Mouse (Mus musculus): Measurements from ENCODE around the gene Ppp1r3g.
A peak's percentile ranks its signal among the peaks of the same experiment; 100 is the strongest.
"Not testable (repeated sequence)": the region's sequence is repeated elsewhere in the genome, so short reads cannot be mapped to it uniquely, and the experiment has no call there.

Ppp1r3g gene

DNA sequence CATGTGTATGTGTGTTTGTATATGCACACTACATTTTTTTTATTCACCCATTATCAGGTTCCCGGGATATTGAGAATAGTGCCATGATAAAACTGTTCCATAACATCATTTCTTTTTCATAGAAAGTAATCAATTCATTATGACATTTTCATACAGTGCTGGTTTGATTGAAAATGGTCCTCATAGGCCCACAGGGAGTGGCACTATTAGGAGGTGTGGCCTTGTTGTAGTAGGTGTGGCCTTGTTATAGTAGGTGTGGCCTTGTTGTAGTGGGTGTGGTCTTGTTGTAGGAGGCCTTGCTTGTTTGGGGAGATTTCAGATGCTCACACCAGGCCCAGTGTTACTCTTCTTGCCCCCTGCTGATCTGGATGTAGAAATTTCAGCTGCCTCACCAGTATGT, at the start of gene Ppp1r3g:
Ppp1r3g (plus strand) TSS at position 301 of the 400 bp plus-strand sequence.
- no peak for DNase-seq (ENCODE audit: inconsistent age in 2 of 2, low spot score in 1 of 2)

DNA sequence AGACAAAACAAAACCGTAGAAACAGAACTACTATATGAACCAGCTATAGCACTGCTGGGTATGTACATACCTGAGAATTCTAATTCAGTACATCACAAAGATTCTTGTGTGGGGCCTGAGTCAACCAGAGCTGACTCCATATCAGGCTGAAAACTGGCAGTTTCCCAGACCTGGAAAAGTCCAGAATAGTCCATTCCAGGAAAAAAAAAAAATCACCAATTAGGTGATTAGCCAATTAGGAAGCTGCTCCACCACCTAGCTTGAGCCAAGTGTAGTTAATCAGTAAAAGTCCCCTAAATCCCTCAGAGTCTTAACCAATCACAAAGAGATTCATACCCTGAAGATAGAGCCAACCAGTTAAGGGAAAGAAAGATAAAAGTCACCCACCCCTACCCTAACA, 47.2 kb upstream of the Ppp1r3g start:
- no peak for DNase-seq (ENCODE audit: inconsistent age in 2 of 2, low spot score in 1 of 2)

DNA sequence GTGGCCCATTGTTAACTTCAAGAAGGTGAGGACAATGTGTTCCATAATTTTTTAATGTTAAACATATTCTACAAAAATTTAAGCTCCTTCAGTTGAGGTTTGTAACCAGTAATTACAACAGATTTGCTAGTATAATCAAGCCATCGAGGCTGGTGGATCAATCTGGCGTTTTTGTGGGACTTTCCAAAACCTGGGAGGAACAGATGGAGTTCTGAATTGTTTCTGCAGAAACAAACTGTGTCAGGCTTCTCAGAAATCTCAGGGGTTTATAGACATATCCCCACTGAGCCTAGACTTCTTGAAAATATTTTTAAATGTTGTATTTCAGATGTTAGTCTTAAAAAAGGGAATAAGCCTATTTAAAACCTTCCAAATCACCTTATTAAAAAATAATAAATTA, 20.6 kb upstream of the Ppp1r3g start:
- DNase-seq (ENCODE audit: inconsistent age in 2 of 2, low spot score in 1 of 2) = no peak

DNA sequence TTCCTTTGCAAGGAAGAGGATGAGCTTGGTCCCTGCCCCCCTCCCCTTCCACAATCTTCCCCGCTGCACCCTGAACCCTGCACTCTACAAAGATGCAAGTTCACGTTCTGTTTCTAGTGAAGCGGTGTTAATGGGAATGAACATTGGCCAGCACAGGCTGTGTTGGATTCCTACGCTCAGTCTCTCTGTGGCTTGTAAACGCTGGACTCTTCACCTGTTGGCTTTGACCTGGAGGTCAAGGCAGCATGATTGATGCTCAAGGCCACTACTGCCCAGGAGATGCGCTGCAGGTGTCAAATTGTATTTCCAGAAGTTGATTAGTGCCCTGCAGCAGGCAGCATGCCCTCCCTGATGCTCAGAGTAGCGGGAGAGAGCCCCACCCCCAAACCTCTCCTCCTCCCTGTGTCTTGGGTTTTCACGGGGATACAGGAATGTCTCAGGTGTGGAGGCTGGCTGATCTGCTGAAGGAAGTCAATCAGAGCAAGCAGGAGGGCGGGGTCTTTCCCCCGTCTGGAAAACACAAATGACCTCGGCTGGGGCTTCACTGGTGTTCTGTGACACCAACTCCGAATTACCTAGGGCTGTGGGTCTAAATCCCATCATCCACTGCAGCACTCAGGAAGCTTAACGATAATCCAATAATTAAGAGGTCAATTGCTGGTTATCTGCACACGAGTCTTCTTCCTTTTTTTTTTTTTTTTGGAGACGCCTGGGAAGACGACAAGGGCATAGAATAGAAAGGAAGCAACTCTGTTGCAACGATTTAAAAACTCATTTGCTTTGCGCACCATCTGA, 18.6 kb upstream of the Ppp1r3g start:
- DNase-seq (ENCODE audit: inconsistent age in 2 of 2, low spot score in 1 of 2) = no peak

DNA sequence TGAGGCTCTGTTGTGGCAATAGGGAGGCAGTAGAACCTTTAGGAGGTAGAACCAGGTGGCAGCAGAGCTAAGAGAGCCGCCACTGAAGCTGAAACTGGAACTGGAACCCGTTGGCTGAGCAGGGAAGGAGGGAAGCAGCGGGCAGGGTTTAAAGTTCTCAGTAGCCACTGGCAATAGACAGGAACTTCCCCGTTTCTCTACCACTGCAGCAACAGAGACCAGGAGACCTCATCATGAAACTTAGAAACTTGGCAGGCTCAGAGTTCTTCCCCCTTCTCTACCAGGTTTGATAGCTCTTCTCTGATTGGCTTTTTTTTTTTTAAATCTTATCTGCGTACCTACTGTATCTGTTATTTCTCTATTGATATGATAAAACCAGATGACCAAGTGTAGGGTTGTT, 17.7 kb upstream of the Ppp1r3g start:
- no peak for DNase-seq (ENCODE audit: inconsistent age in 2 of 2, low spot score in 1 of 2)

DNA sequence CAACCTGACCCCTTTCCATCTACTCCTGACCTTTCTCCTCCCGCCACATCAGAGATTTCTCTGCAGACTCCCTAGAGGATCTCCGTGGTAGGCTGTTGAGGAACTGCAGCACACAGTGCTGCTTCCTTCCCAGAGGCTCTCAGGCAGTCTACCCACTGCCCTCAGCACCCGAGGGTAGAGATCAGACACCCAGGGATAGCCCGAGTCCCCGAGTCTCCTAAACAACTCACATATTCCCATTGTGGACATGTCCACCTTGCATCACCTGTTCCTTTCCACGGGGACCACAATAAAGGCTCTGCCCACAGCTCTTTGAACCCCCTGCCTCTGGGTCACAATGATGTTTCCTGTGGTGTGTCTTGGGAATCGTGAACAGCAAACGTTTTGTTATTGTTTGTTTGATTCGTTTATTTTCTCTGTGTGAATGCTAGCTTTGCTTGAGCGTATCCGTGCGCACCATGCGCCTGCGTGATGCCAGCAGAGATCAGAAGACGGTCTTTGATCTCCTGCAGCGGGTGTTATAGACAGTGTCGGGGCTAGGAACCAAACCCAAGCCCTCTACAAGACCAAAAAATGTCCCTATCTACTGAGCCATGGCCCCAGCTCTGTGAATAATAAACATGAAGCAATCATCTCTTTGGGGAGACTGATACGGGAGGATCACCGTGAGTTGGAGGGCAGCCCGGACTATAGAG, 11.8 kb upstream of the Ppp1r3g start:
- no peak for DNase-seq (ENCODE audit: inconsistent age in 2 of 2, low spot score in 1 of 2)

DNA sequence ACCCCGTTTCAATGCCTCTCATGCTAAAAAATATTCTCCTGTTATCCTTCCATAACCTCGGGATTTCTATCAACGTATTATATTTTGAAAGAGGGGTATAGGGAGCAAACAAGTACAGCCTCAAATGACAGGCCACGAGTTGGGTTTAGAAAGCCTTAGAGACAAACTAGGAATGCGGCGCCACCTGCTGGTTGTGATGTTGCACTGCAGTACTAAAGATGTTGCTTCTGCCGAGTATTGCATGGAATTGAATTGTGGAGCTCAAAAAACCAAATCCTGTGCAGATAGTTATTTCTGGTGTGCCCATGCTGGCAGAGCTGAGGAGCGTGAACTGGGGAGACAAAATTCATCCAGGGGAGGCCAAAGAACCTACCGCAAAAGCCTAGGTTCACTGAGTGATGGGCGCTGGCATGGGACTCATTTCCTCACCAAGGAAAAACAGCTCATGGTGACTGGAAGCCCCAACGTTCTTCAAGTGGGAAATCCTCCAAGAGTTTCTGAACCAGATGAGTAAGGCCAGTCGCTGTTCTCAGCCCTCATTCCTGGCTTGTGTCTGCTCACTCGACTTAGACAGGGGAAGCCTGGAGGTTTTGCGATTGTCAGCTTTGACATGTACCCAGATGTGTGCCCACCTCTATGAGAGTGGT, 11.2 kb upstream of the Ppp1r3g start:
- DNase-seq (ENCODE audit: inconsistent age in 2 of 2, low spot score in 1 of 2) = peak; percentile 66 to 89

DNA sequence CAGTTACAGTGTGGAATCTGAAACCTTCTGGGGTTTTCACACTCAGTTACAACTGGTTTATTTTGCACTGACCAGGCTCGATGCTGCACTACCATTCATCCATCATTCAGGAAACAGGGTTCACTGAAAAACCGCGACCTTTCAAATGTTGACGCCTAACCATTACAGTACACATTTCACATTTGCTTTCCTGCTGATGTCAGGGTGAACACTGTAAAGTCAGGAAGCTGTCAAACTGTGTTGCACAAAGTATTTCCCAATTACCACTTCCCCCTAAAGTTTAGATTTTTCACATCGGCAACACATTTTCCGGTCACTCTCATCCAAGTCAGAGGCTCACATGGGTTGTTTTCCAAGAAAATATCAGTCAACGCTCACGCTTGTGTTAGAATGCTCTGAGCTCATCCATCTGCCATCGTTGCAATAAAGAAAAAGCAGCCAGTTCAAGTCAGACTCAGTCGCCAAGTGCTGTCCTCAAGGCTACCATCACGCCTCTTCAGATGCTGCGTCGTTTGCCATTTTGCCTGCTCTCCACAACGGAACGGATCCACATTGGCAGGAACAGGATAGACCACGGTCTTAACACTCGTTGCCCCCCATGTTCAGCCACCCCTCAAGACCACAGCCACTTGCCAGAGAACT, 8.7 kb upstream of the Ppp1r3g start:
- DNase-seq (ENCODE audit: inconsistent age in 2 of 2, low spot score in 1 of 2) = no peak

DNA sequence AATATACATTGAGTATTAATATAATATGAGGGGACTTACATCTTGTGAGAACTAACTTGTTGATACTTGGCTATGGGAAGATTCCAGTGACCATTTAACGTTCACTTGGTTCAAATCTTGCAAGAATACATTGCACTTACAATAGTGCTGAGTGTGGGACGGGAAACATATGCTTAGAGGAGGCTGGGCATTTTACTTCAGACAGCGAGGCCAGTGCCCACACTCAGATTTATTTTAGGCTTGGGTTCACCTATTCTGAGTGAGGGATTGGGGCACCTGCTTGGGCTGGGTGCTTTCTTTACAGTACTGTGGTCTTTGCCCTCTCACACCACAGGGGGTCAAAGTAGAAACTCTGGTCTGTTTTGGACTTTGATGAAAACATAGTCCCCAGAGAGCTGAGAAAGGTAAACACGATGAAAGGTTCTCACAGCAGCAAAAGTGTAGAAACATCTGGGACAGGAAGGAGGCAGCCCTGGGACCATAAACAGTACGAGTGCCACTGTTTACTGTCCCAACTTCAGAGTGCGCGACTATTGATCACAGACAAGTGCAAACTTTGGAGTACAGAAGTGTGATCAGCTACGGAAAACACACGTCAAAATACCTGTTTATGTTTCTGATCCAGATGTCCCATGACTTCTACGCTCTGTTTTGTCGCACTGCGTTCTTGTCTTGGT, 890 bp downstream of the Ppp1r3g start:
- DNase-seq (ENCODE audit: inconsistent age in 2 of 2, low spot score in 1 of 2) = no peak

DNA sequence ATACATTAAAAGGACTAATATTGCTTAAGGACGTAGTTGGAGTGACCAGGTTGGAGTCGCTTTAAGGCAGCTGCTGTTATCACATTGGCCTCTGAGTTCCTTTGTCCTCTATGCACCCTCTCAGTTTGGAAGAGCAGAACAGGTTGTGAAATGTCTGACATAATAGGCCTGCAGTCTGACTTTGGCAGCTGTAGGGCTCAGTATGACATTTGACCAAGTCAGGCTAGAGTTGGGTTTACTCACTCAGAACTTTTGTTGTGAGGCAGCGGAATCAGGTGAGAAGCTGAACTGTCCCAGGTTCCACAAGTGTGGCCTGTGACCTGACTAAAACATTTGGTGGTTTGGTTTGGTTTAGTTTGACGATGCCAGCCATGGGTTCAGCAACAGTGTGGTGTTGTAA, 4.9 kb downstream of the Ppp1r3g start:
- peak in 1 of 2 experiments; percentile 69 for DNase-seq (ENCODE audit: inconsistent age in 2 of 2, low spot score in 1 of 2)

DNA sequence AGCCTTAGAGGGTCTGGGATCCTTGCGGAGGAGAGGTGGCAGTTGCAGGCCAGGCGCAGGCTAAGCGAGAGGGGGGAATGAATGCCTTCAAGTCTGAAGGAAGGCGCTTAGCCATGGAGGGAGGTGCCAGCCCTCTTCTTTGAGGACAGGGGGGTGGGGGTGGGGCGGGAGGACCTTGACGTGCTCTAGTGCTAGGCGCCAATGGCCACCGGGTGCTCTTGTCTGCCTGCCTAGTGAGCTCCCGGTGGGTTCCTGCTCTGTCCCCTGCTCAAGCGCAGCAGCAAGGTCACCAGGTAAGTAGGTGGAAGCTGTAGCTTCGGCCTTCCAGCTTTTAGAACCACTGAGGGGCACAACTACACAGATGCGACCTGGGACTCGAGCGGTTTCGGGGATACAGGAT, 9.1 kb downstream of the Ppp1r3g start:
- no peak for DNase-seq (ENCODE audit: inconsistent age in 2 of 2, low spot score in 1 of 2)

DNA sequence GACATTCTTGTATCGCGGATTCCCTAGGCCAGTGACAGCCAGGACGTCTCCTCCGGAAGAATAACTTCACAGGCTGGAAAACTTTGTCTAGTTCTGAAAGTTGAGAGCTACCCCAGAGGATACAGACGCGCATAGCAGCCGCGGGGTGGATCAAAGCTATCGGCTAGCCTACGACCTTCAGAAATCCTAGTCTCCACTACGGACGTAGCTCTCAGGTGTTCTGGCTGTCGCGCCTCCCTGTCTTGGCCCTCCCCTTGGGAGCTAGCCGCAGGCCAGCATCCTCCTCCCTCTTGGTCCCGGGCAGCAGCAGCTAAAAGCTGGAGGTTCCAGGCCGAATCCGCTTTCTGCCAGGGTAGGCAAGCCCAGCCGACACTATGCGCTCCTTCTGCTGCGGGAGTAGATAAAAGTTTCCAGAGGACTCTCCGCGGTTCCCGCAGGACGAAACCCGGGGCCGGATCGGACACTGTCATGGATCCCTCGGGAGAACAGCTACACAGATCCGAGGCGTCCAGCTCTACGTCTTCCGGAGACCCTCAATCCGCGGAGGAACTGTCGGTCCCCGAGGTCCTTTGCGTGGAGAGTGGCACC, 9.6 kb downstream of the Ppp1r3g start:
- DNase-seq (ENCODE audit: inconsistent age in 2 of 2, low spot score in 1 of 2) = peak; percentile 45 to 78

DNA sequence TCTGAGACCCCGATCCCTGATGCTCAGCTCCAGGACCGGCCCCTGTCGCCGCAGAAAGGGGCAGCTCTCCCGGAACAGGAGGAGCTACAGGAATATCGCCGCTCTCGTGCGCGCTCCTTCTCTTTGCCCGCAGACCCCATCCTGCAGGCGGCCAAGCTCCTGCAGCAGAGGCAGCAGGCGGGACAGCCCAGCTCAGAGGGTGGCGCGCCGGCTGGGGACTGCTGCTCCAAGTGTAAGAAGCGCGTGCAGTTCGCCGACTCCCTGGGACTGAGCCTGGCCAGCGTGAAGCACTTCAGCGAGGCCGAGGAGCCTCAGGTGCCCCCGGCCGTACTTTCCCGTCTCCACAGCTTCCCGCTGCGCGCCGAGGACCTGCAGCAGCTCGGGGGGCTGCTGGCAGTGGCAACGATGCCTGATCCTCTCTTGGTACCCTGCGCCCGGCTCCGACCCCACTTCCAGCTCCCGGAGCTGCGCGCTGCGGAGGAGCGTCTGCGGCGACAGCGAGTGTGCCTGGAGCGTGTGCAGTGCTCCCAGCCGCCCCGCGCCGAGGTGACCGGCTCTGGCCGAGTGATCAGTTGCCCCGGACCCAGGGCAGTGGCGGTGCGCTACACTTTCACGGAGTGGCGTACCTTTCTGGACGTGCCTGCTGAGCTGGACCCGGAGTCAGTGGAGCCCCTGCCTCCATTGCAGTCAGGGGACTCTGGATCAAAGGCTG, 10.2 kb downstream of the Ppp1r3g start:
- no peak for DNase-seq (ENCODE audit: inconsistent age in 2 of 2, low spot score in 1 of 2)

DNA sequence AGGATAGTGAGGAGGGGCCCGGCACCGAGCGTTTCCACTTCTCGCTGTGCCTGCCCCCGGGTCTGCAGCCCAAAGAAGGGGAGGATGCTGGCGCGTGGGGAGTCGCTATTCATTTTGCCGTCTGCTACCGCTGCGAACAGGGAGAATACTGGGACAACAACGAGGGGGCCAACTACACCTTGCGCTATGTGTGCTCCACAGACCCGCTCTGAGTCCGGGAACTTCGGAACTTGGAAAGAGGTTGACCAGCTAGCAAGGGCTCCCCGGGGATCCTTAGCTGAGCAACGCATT, 10.7 kb downstream of the Ppp1r3g start:
- DNase-seq (ENCODE audit: inconsistent age in 2 of 2, low spot score in 1 of 2) = peak in 1 of 2 experiments; percentile 51

DNA sequence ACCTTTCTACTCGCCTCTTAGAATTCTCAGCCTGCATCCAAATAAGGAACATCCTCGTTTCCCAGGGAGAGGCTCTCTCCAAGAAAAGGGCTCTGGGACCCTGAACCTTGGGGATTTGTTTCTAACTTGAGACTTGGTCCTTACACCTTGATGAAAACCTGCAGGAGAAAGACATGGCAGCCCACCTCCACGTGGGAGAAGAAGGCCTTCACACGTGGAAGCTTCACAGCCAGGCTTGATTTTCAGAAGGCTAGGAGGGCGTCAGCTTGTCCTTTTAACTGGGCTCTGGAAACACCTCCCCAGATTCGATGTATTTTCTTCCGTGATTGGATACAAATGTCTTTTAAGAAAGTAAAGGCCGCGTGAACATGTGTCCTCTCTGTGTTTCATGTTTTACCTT, 11.2 kb downstream of the Ppp1r3g start:
- DNase-seq (ENCODE audit: inconsistent age in 2 of 2, low spot score in 1 of 2) = no peak

DNA sequence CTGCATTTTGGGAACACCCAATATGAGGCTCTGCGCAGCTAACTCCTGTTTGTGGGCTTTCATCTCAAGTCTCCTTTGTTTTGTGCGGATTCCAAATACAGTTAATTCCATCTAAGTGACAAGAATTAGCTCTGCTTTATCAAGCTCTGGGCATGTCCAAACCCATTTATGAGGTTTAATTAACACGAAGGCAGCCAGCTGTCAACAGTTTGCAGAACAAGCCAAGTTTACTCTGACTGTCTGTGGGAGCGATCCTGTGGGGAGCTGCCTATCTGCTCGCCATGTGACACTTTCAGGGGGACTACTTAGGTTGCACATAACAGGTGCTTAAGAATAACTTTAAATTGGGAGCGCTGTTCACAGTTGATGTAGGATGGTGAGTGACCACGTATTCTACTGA, 18.3 kb downstream of the Ppp1r3g start:
- no peak for DNase-seq (ENCODE audit: inconsistent age in 2 of 2, low spot score in 1 of 2)

DNA sequence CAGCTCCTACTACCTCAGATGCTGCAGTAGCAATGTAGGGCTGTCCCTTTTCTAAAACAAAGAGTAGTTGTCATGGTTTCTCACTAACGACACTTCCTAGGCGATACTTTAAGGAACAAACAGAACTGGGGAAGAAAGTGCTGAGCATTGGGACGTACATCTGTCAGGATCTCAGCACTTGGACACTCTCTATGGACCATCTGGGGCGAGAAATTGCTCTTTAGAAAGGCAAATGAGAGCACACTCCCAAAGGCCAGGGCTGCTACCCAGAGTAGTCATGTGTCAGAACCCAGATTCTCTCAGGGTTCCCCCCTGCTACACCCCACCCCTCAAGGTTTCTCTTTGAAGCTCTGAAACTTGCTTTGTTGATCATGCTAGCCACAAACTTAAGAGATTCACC, 21.8 kb downstream of the Ppp1r3g start:
- DNase-seq (ENCODE audit: inconsistent age in 2 of 2, low spot score in 1 of 2) = no peak

DNA sequence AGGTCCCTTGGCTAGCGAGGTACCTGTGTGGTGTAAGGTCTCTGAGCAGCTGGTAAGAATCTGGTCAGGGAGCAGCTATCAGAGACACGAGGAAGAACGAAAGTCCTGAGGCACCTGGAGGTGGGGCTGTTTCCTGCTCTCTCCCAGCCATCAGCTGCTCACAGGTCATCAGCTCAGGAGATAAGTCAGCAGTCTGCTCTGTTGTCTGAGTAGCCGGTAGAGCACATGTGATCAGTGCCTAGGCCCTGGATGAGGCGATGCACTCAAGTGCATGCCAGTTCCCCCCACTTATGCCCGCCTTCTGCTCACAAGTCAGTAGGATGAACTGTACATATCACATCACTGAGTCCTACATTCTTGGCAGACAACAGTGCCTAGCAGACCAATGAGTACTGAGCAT, 24.3 kb downstream of the Ppp1r3g start:
- no peak for DNase-seq (ENCODE audit: inconsistent age in 2 of 2, low spot score in 1 of 2)

DNA sequence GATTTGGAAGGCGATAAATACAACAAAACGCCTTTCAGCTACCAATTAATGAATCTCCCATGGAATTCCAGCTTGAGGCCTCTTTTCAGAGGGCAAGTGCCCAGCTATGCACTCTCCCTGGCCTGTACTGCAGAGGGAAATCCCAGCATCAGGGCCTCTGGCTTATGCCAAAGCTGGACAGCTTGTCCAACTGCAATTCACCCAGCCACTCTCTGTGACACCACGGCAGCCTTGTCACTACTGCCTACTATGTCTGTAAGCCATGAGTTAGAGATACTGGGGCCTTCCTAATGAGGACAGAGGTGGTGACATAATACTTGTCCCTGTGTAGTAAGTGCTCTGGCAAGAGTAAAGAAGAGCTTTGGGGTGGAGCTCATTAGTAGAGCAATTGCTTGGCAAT, 30.7 kb downstream of the Ppp1r3g start:
- DNase-seq (ENCODE audit: inconsistent age in 2 of 2, low spot score in 1 of 2) = no peak

DNA sequence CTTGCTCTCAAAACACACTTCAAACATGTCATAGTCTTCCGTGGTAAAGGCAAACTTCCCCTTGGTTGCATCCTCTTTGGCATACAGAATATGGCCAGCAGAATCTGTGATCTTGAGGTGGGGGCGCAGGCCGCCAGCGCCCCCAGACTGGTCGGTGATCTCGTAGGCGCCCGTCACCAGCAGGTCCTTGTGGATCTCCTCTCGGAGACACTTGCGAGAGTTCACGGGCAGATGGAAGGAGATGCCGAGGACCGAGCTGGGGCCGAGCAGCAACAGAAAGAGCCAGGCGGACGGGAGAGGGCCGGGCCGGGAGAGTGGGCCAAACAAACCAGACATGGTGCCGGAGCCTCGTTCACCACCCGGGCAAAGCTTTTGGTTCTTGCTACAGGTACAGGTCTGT, 32.5 kb downstream of the Ppp1r3g start:
- DNase-seq (ENCODE audit: inconsistent age in 2 of 2, low spot score in 1 of 2) = not testable (repeated sequence)
